Mouse (Mus musculus): ENCODE data around the gene Nrd1. TPM values are rescaled to one million over a fixed set of nuclear protein-coding genes. Genes with fewer than 3 reads are reported as not detected.
A peak's percentile ranks its signal among the peaks of the same experiment; 100 is the strongest.

Gene Nrd1
- polyA plus RNA-seq, 2 experiments, result 23.6 to 40.4 TPM

- WGBS (ENCODE audit: insufficient replicate concordance), result 58% methylated on average over 4 of the region's 4 CpGs
- H3K36me3 ChIP-seq (replicated peaks; ENCODE audit: control insufficient read depth, insufficient read depth, low read depth), result no peaks in the 10 kb centered on the region
- H3K9me3 ChIP-seq (ENCODE audit: control insufficient read depth, low read length), result no peaks in the 10 kb centered on the region
- no peaks in the 10 kb centered on the region for H3K27me3 ChIP-seq (ENCODE audit: control insufficient read depth, insufficient read depth, low read length)
- H3K27ac ChIP-seq, result no peak overlapping the region
- H3K4me1 ChIP-seq (replicated peaks; ENCODE audit: control insufficient read depth in 2 of 2, insufficient read depth in 2 of 2, low read length in 1 of 2), result peaks cover 14 to 20% of the 10 kb centered on the region in 2 experiments
- DNase-seq (ENCODE audit: low read depth in 3 of 3, low spot score in 3 of 3), result no peak
- ATAC-seq (ENCODE audit: insufficient read depth), result no peak
- H3K4me2 ChIP-seq (ENCODE audit: low read depth), result no peak overlapping the region
- no peak overlapping the region for H3K4me3 ChIP-seq (ENCODE audit: insufficient read depth in 1 of 2, low read depth in 2 of 2, low read length in 2 of 2)
- no peak overlapping the region for H3K9ac ChIP-seq (replicated peaks)
- TF ChIP-seq EP300 (IDR thresholded peaks at IDR 0.05; ENCODE audit: low read depth) (no peak), CTCF (IDR thresholded peaks at IDR 0.05; ENCODE audit: low read depth) (no peak)
Observed at GRCm38 (mm10) chr4:108987473-108987842, 13.0 kb upstream of the Nrd1 start.

GRCm38 (mm10) chr4:108989430-108989829 lies 11.0 kb upstream of the Nrd1 start:
- H3K4me2 ChIP-seq (ENCODE audit: low read depth), result peak overlapping the region; percentile 57; the same call in 1 of the 2 replicates
- no peak overlapping the region for H3K9ac ChIP-seq (replicated peaks)
- peaks cover 14 to 20% of the 10 kb centered on the region in 2 experiments for H3K4me1 ChIP-seq (replicated peaks; ENCODE audit: control insufficient read depth in 2 of 2, insufficient read depth in 2 of 2, low read length in 1 of 2)
- no peaks in the 10 kb centered on the region for H3K36me3 ChIP-seq (replicated peaks; ENCODE audit: control insufficient read depth, insufficient read depth, low read depth)
- 55% methylated on average over 2 of the region's 2 CpGs for WGBS (ENCODE audit: insufficient replicate concordance)
- no peak for DNase-seq (ENCODE audit: low read depth in 3 of 3, low spot score in 3 of 3)
- peak overlapping the region; percentile 75 for H3K27ac ChIP-seq
- no peak for TF ChIP-seq CTCF (IDR thresholded peaks at IDR 0.05; ENCODE audit: low read depth)
- no peak for TF ChIP-seq EP300 (IDR thresholded peaks at IDR 0.05; ENCODE audit: low read depth)
- ATAC-seq (ENCODE audit: insufficient read depth), result peak; percentile 2; the same call in 1 of the 2 replicates
- no peak overlapping the region for H3K4me3 ChIP-seq (ENCODE audit: insufficient read depth in 1 of 2, low read depth in 2 of 2, low read length in 2 of 2)
- H3K27me3 ChIP-seq (ENCODE audit: control insufficient read depth, insufficient read depth, low read length), result no peaks in the 10 kb centered on the region
- no peaks in the 10 kb centered on the region for H3K9me3 ChIP-seq (ENCODE audit: control insufficient read depth, low read length)

- Histone ChIP-seq H3K9me3 (ENCODE audit: control insufficient read depth, low read length) (no peaks in the 10 kb centered on the region), H3K4me2 (ENCODE audit: low read depth) (peak overlapping the region; percentile 57), H3K27ac (peak overlapping the region; percentile 75), H3K36me3 (replicated peaks; ENCODE audit: control insufficient read depth, insufficient read depth, low read depth) (no peaks in the 10 kb centered on the region), H3K4me3 (ENCODE audit: insufficient read depth in 1 of 2, low read depth in 2 of 2, low read length in 2 of 2) (no peak overlapping the region), H3K9ac (replicated peaks) (peak overlapping the region; percentile 38), H3K27me3 (ENCODE audit: control insufficient read depth, insufficient read depth, low read length) (no peaks in the 10 kb centered on the region), H3K4me1 (replicated peaks; ENCODE audit: control insufficient read depth in 2 of 2, insufficient read depth in 2 of 2, low read length in 1 of 2) (peaks cover 14 to 20% of the 10 kb centered on the region in 2 experiments)
- DNase-seq (ENCODE audit: low read depth in 3 of 3, low spot score in 3 of 3), result peak; percentile 79 to 82 (median 80)
- ATAC-seq (ENCODE audit: insufficient read depth), result peak; percentile 98
- TF ChIP-seq EP300 (IDR thresholded peaks at IDR 0.05; ENCODE audit: low read depth) (no peak), CTCF (IDR thresholded peaks at IDR 0.05; ENCODE audit: low read depth) (no peak)
Observed at GRCm38 (mm10) chr4:108990032-108990431, 10.4 kb upstream of the Nrd1 start.

- no peaks in the 10 kb centered on the region for H3K9me3 ChIP-seq (ENCODE audit: control insufficient read depth, low read length)
- H3K4me2 ChIP-seq (ENCODE audit: low read depth), result peak overlapping the region; percentile 57
- H3K4me3 ChIP-seq (ENCODE audit: insufficient read depth in 1 of 2, low read depth in 2 of 2, low read length in 2 of 2), result no peak overlapping the region
- no peaks in the 10 kb centered on the region for H3K27me3 ChIP-seq (ENCODE audit: control insufficient read depth, insufficient read depth, low read length)
- H3K9ac ChIP-seq (replicated peaks), result peak overlapping the region; percentile 38
- no peaks in the 10 kb centered on the region for H3K36me3 ChIP-seq (replicated peaks; ENCODE audit: control insufficient read depth, insufficient read depth, low read depth)
- DNase-seq (ENCODE audit: low read depth in 3 of 3, low spot score in 3 of 3), result no peak
- H3K27ac ChIP-seq, result peak overlapping the region; percentile 75
- ATAC-seq (ENCODE audit: insufficient read depth), result peak; percentile 55
- TF ChIP-seq CTCF (IDR thresholded peaks at IDR 0.05; ENCODE audit: low read depth) (no peak), EP300 (IDR thresholded peaks at IDR 0.05; ENCODE audit: low read depth) (no peak)
- WGBS (ENCODE audit: insufficient replicate concordance), result 76% methylated on average over 6 of the region's 6 CpGs
- peaks cover 14 to 20% of the 10 kb centered on the region in 2 experiments for H3K4me1 ChIP-seq (replicated peaks; ENCODE audit: control insufficient read depth in 2 of 2, insufficient read depth in 2 of 2, low read length in 1 of 2)
Observed at GRCm38 (mm10) chr4:108990571-108990970, 9.9 kb upstream of the Nrd1 start.

GRCm38 (mm10) chr4:108991811-108992210 lies 8.6 kb upstream of the Nrd1 start:
- H3K27me3 ChIP-seq (ENCODE audit: control insufficient read depth, insufficient read depth, low read length), result no peaks in the 10 kb centered on the region
- ATAC-seq (ENCODE audit: insufficient read depth) (no peak), DNase-seq (ENCODE audit: low read depth in 3 of 3, low spot score in 3 of 3) (no peak)
- no peaks in the 10 kb centered on the region for H3K9me3 ChIP-seq (ENCODE audit: control insufficient read depth, low read length)
- H3K4me2 ChIP-seq (ENCODE audit: low read depth), result no peak overlapping the region
- TF ChIP-seq EP300 (IDR thresholded peaks at IDR 0.05; ENCODE audit: low read depth) (no peak), CTCF (IDR thresholded peaks at IDR 0.05; ENCODE audit: low read depth) (no peak)
- peaks cover 14 to 20% of the 10 kb centered on the region in 2 experiments for H3K4me1 ChIP-seq (replicated peaks; ENCODE audit: control insufficient read depth in 2 of 2, insufficient read depth in 2 of 2, low read length in 1 of 2)
- H3K9ac ChIP-seq (replicated peaks), result no peak overlapping the region
- no peak overlapping the region for H3K27ac ChIP-seq
- no peaks in the 10 kb centered on the region for H3K36me3 ChIP-seq (replicated peaks; ENCODE audit: control insufficient read depth, insufficient read depth, low read depth)
- no peak overlapping the region for H3K4me3 ChIP-seq (ENCODE audit: insufficient read depth in 1 of 2, low read depth in 2 of 2, low read length in 2 of 2)

Measured in liver, embryonic 14.5 days (tissue).